Mouse (Mus musculus): ENCODE measurements around the gene Wfikkn1.

- TF ChIP-seq POLR2A (IDR thresholded peaks at IDR 0.05; ENCODE audit: insufficient read length, low read depth) (no peak), E2F4 (IDR thresholded peaks at IDR 0.05; ENCODE audit: insufficient read depth) (no peak), USF1 (IDR thresholded peaks at IDR 0.05; ENCODE audit: low read depth) (no peak), TCF12 (IDR thresholded peaks at IDR 0.05; ENCODE audit: insufficient read depth, poor library complexity, severe bottlenecking) (no peak), MAX (IDR thresholded peaks at IDR 0.05; ENCODE audit: low read depth) (no peak), SRF (IDR thresholded peaks at IDR 0.05; ENCODE audit: control insufficient read depth, insufficient read length, low read depth) (no peak), CEBPB (IDR thresholded peaks at IDR 0.05; ENCODE audit: insufficient read depth, poor library complexity, severe bottlenecking) (no peak)
Observed at GRCm38 (mm10) chr17:25880913-25881641, 419 bp upstream of the Wfikkn1 start.

All from myocyte (in vitro differentiated cells).